Mouse (Mus musculus): ENCODE data around the gene Rab11fip3.

Gene Rab11fip3

GRCm38 (mm10) chr17:25985306-25986294, 83.8 kb downstream of the Rab11fip3 start, which contains the start of gene Capn15:
TSS of gene Capn15 (minus strand) at chr17:25985796.
- peak; percentile 96 for DNase-seq

- no peak for DNase-seq
These were observed 84.6 kb downstream of the Rab11fip3 start for GRCm38 (mm10) chr17:25984556-25985305.

GRCm38 (mm10) chr17:25984066-25984465, 85.3 kb downstream of the Rab11fip3 start:
- DNase-seq, result no peak

- DNase-seq, result peak; percentile 54
These were observed 86.4 kb downstream of the Rab11fip3 start for GRCm38 (mm10) chr17:25982913-25983312.

GRCm38 (mm10) chr17:25980854-25981253, 88.5 kb downstream of the Rab11fip3 start:
- peak; percentile 14 for DNase-seq

- no peak for DNase-seq
These were observed 89.3 kb downstream of the Rab11fip3 start for GRCm38 (mm10) chr17:25979829-25980738.

GRCm38 (mm10) chr17:25970954-25971707, 98.2 kb downstream of the Rab11fip3 start:
- DNase-seq, result peak; percentile 25

GRCm38 (mm10) chr17:25970448-25970847, 98.9 kb downstream of the Rab11fip3 start:
- no peak for DNase-seq

- peak; percentile 66 for DNase-seq
These were observed 101.2 kb downstream of the Rab11fip3 start for GRCm38 (mm10) chr17:25968176-25968575.

GRCm38 (mm10) chr17:25967652-25968051, 101.7 kb downstream of the Rab11fip3 start:
- no peak for DNase-seq

GRCm38 (mm10) chr17:25964271-25964670, 105.1 kb downstream of the Rab11fip3 start:
- no peak for DNase-seq

GRCm38 (mm10) chr17:25962413-25962905, 106.9 kb downstream of the Rab11fip3 start:
- DNase-seq, result no peak

GRCm38 (mm10) chr17:25961566-25961965, 107.8 kb downstream of the Rab11fip3 start:
- no peak for DNase-seq

- DNase-seq, result no peak
These were observed 109.5 kb downstream of the Rab11fip3 start for GRCm38 (mm10) chr17:25959630-25960467.

- no peak for DNase-seq
These were observed 110.4 kb downstream of the Rab11fip3 start for GRCm38 (mm10) chr17:25958771-25959494.

GRCm38 (mm10) chr17:25957586-25958051, 111.7 kb downstream of the Rab11fip3 start:
- no peak for DNase-seq

GRCm38 (mm10) chr17:25956631-25957030, 112.7 kb downstream of the Rab11fip3 start:
- no peak for DNase-seq

GRCm38 (mm10) chr17:25956201-25956600, 113.2 kb downstream of the Rab11fip3 start:
- DNase-seq, result no peak

GRCm38 (mm10) chr17:25955736-25956135, 113.6 kb downstream of the Rab11fip3 start:
- no peak for DNase-seq

- no peak for DNase-seq
These were observed 114.7 kb downstream of the Rab11fip3 start for GRCm38 (mm10) chr17:25954671-25955070.
